Mouse (Mus musculus) MEL (cell line): ENCODE data around the gene Zfp296.

ENCODE experiments used
- CTCF ChIP-seq, 3 experiments: IDR thresholded peaks in 2 of 3; conservative IDR thresholded peaks in 1 of 3; 2 replicates each; pipeline ENCODE4 v1.5.1; 2011 to 2012; ENCODE audit warnings: low read length in 3 of 3, low read depth in 2 of 3, mild to moderate bottlenecking in 2 of 3, improper control_type of control experiment in 1 of 3, inconsistent platforms in 1 of 3, mixed read lengths in 1 of 3, moderate library complexity in 1 of 3; ENCODE audit not compliant: control insufficient read depth in 1 of 3, insufficient read depth in 1 of 3, poor library complexity in 1 of 3, severe bottlenecking in 1 of 3
- POLR2A ChIP-seq, 2 experiments: IDR thresholded peaks; 2 replicates each; pipeline ENCODE4 v1.6.1; 2011 to 2012; ENCODE audit warnings: low read length in 2 of 2, mild to moderate bottlenecking in 2 of 2, control low read depth in 1 of 2, improper control_type of control experiment in 1 of 2, low read depth in 1 of 2, moderate library complexity in 1 of 2; ENCODE audit not compliant: control insufficient read depth in 1 of 2, insufficient read depth in 1 of 2, poor library complexity in 1 of 2
- RAD21 ChIP-seq: IDR thresholded peaks from 2 replicates; pipeline ENCODE4 v1.6.1; 2011; ENCODE audit warnings: mild to moderate bottlenecking, low read depth, low read length, improper control_type of control experiment
- SMC3 ChIP-seq: IDR thresholded peaks from 2 replicates; pipeline ENCODE4 v1.6.1; 2011; ENCODE audit warnings: low read depth, low read length, improper control_type of control experiment

DNA sequence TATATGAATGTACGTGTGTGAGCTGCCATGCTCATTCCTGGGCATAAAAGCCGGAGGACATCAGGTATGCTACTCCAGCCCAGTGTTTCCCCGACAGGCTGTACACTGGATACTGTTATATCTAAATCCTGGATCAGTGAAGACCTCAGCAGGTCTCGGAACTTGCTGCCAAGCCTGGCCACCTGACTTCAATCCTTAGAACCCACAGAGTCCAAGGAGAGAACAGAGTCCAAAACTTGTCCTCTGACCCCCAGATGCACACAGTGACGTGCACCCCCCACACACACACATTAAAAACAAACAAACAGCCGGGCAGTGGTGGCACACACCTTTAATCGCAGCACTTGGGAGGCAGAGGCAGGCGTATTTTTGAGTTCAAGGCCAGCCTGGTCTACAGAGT is 9.7 kb upstream of the Zfp296 start:
- TF ChIP-seq POLR2A (IDR thresholded peaks at IDR 0.05; ENCODE audit: control insufficient read depth in 1 of 2, insufficient read depth in 1 of 2, low read depth in 1 of 2, low read length in 2 of 2, poor library complexity in 1 of 2) (no peak), RAD21 (no peak), SMC3 (no peak), CTCF (IDR thresholded peaks at IDR 0.05 in 2 of 3, conservative IDR thresholded peaks at IDR 0.05 in 1 of 3; ENCODE audit: control insufficient read depth in 1 of 3, insufficient read depth in 1 of 3, low read depth in 2 of 3, low read length in 3 of 3, poor library complexity in 1 of 3, severe bottlenecking in 1 of 3) (no peak)
